8 mouse cellular contexts compared by ENCODE assay signal in the genomic region with DNA sequence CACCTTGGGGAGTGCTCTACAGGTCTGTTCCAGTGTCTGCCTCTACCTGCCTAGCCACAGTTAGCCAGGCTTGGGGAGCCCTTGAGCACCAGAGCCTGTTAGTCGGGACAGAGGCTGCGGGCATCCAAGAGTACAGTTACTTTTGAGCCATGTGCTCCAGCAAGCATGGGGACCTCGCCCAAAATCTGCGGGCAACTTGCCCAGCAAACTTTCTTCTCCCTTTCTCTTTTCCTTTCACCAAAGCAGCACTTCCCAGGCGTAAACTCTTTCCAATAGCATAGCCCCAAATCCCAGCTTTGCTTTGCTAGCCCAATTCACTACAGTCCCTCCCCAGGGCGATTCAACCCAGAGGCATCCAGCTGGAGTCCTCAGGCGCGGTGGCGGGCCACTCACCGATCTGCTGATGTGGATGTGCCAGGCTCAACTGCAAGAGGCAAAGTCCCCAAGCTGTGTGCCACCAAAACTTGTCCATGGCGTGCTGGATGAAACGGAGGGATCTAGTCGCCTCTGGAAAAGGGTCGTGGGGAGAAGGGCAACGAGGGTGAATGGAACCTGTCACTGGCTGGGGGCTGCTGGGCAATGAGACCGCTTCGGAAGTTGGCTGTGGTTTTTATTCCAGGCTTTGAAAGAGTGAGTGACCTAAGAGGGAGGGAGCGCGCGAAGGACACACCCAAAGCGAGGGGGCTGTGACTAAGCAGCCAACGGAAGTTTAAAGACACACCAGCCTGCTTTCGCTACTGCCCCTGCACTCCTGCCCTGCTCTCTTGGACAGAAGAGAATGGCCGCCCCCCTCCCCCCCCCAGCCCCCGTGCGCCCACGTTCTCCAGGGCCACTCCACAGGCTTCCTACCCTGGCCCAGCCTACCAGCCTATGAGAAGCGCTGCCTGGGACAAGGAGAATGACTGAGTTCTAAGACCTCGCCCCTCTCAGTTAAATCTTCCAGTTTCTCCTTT. TPM values are rescaled to one million over a fixed set of nuclear protein-coding genes. Genes with fewer than 3 reads are reported as not detected.
DNase-seq lines count a peak whose midpoint lies in the region; ATAC-seq lines count a peak whose summit lies in the region.

A gene (minus strand): TSS at position 791 of the 953 bp plus-strand sequence.

- peaks cover 12% of the 10 kb centered on the region for H3K27me3 ChIP-seq in forebrain, embryonic 13.5 days
- no peaks in the 10 kb centered on the region for H3K27me3 ChIP-seq in limb, embryonic 11.5 days (ENCODE audit: control insufficient read depth, insufficient read depth, low read length)
- H3K27me3 ChIP-seq in midbrain, embryonic 11.5 days (ENCODE audit: control insufficient read depth, insufficient read depth, low read length), result no peaks in the 10 kb centered on the region; the same call in 1 of the 2 replicates

- DNase-seq in ES-CJ7 (ENCODE audit: low read depth, low spot score), result peak; percentile 22
- DNase-seq in adrenal gland, postnatal 14 days, result peak; percentile 81
- DNase-seq in heart, postnatal 4 days, result peak; percentile 61
- peak; percentile 51 for DNase-seq in limb, embryonic 11.5 days (ENCODE audit: low spot score)
- DNase-seq in midbrain, embryonic 11.5 days (ENCODE audit: low spot score, missing footprints), result peak; percentile 94
- peak; percentile 49 to 57 for DNase-seq in spleen, adult 18-20 months
- no peak for DNase-seq in left cerebral cortex, adult 9 months (ENCODE audit: low spot score in 2 of 2)

- 1% methylated on average over 29 of the region's 29 CpGs for WGBS in forebrain, embryonic 13.5 days
- 1% methylated on average over 29 of the region's 29 CpGs for WGBS in limb, embryonic 11.5 days
- WGBS in midbrain, embryonic 11.5 days, result 1% methylated on average over 28 of the region's 29 CpGs

- H3K36me3 ChIP-seq in forebrain, embryonic 13.5 days (ENCODE audit: poor library complexity, severe bottlenecking), result no peaks in the 10 kb centered on the region
- H3K36me3 ChIP-seq in limb, embryonic 11.5 days (ENCODE audit: control insufficient read depth, insufficient read depth, low read length), result no peaks in the 10 kb centered on the region
- no peaks in the 10 kb centered on the region for H3K36me3 ChIP-seq in midbrain, embryonic 11.5 days (ENCODE audit: control insufficient read depth, insufficient read depth, low read length)

- peak within 1 kb of the TSS; percentile 45 for H3K9ac ChIP-seq in forebrain, embryonic 13.5 days
- peak within 1 kb of the TSS; percentile 39 for H3K9ac ChIP-seq in limb, embryonic 11.5 days (ENCODE audit: low read length)
- H3K9ac ChIP-seq in midbrain, embryonic 11.5 days (ENCODE audit: low read length), result peak within 1 kb of the TSS; percentile 57

- peaks cover 8% of the 10 kb centered on the region for H3K4me1 ChIP-seq in forebrain, embryonic 13.5 days
- no peaks in the 10 kb centered on the region for H3K4me1 ChIP-seq in limb, embryonic 11.5 days (ENCODE audit: control insufficient read depth, insufficient read depth, low read length)
- peaks cover 2% of the 10 kb centered on the region; the same call in 1 of the 2 replicates for H3K4me1 ChIP-seq in midbrain, embryonic 11.5 days (ENCODE audit: control insufficient read depth, insufficient read depth, low read length)

- peak within 1 kb of the TSS; percentile 38 for H3K4me3 ChIP-seq in forebrain, embryonic 13.5 days
- H3K4me3 ChIP-seq in limb, embryonic 11.5 days (ENCODE audit: low read depth, low read length), result peak within 1 kb of the TSS; percentile 31
- peak within 1 kb of the TSS; percentile 35 for H3K4me3 ChIP-seq in midbrain, embryonic 11.5 days (ENCODE audit: low read depth, low read length)

- peak within 1 kb of the TSS; percentile 74 for H3K4me2 ChIP-seq in forebrain, embryonic 13.5 days
- H3K4me2 ChIP-seq in limb, embryonic 11.5 days (ENCODE audit: low read depth, severe bottlenecking), result peak within 1 kb of the TSS; percentile 64
- peak within 1 kb of the TSS; percentile 74 for H3K4me2 ChIP-seq in midbrain, embryonic 11.5 days

- no peaks in the 10 kb centered on the region for H3K9me3 ChIP-seq in forebrain, embryonic 13.5 days (replicated peaks)
- H3K9me3 ChIP-seq in limb, embryonic 11.5 days (ENCODE audit: control insufficient read depth, low read length), result no peaks in the 10 kb centered on the region
- no peaks in the 10 kb centered on the region for H3K9me3 ChIP-seq in midbrain, embryonic 11.5 days (ENCODE audit: control insufficient read depth, low read length)

- peak; percentile 67 for ATAC-seq in forebrain, embryonic 13.5 days
- peak; percentile 57; the same call in 1 of the 2 replicates for ATAC-seq in limb, embryonic 11.5 days (ENCODE audit: insufficient number of reproducible peaks, low FRiP score, low TSS enrichment, low read depth)
- peak; percentile 83 for ATAC-seq in midbrain, embryonic 11.5 days (ENCODE audit: low FRiP score)

- no peak within 1 kb of the TSS for H3K27ac ChIP-seq in forebrain, embryonic 13.5 days
- no peak within 1 kb of the TSS for H3K27ac ChIP-seq in limb, embryonic 11.5 days (replicated peaks; ENCODE audit: low read depth, low read length)
- H3K27ac ChIP-seq in midbrain, embryonic 11.5 days (ENCODE audit: low read depth, low read length), result no peak within 1 kb of the TSS

RNA-seq across cellular contexts. Expression of the gene that starts here (rescaled TPM):
- 54.6 and 84.8 TPM in 2 replicates for total RNA-seq in adrenal gland, postnatal 14 days (2021)
- polyA plus RNA-seq in forebrain, embryonic 13.5 days (2015; fragmentation: Nextera tagmentation; extraction: Ambion mirVana), result 1.2 and 1.6 TPM in 2 replicates
- 10 to 100 TPM; 26.7 to 28.2 TPM for total RNA-seq in heart, postnatal 4 days (2021)
- 2.6 and 3.6 TPM in 2 replicates for polyA plus RNA-seq in limb, embryonic 11.5 days (2014; fragmentation: Nextera tagmentation; extraction: Ambion mirVana)
- 3.0 and 3.4 TPM in 2 replicates for polyA plus RNA-seq in midbrain, embryonic 11.5 days (2014; fragmentation: Nextera tagmentation; extraction: Ambion mirVana)

Comparison
In these comparisons a context has a peak if more than half of its experiments do, and no peak if none do; other contexts are left out.
1. DNase-seq: peak in ES-CJ7 (single experiment), adrenal gland, postnatal 14 days (single experiment), heart, postnatal 4 days (single experiment), limb, embryonic 11.5 days (single experiment), midbrain, embryonic 11.5 days (single experiment) and spleen, adult 18-20 months (2 of 2); none in left cerebral cortex, adult 9 months (0 of 2).
2. Peak in every context shown above with its lines, with median percentiles within 50 percentile points of each other: ATAC-seq, H3K4me2 ChIP-seq, H3K4me3 ChIP-seq and H3K9ac ChIP-seq.